Mouse (Mus musculus) right cerebral cortex, adult 18-20 months (tissue): Measurements from ENCODE around the gene Mest.

Source experiments
- DNase-seq: peaks from one replicate; pipeline ENCODE4 v3.0.0; 2022; ENCODE audit warnings: mixed read lengths

Gene Mest

DNA sequence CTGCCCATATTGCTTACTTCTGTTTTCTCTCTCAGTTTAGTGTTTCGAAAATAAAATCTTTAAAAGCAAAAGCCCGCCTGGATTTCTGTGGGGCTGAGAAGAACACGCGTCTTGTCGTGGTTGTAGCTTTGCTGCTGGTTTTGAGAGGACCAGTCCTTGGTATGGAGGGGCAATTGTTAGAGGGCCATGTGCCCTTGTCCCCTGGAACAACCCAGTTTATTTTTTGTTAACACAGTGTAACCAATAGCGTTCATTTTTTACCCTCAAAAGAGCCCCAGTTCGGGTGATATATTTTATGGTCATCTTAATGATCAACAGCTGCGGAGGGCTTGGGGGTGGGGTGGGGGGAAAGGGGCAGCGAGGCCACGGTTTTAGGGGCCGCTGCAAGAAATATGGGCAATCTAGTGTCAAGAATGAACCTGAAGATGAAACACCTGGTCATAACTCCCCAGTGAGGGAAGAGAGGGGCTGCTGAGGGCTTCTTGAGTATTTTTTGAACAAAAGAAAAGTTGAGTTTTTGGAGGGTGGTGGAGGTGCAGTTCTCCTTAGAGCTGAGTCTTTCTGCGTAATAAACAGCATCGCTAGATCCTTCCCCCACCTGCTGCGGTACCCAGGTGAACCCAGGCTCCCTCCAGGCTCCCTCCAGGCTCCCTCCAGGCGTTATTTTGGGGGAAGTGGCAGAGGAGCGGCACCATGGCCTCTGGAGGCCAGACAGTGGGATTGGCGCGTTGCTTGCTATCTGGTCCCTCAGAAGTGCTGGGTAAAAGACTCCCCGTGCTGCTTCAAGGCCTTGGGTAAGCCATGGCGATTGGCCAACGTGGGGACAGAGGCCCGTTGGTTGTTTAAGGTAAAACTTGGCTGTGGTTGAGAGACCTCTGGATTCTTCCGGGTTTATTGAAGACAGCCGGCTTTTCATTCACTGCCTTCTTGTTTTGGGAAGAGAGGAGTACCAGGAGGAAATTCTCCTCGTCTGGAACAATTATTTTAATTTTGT lies 12.7 kb upstream of the Mest start:
- no peak for DNase-seq

- DNase-seq = no peak
Observed at GRCm38 (mm10) chr6:30711365-30711763, 12.0 kb upstream of the Mest start.

DNA sequence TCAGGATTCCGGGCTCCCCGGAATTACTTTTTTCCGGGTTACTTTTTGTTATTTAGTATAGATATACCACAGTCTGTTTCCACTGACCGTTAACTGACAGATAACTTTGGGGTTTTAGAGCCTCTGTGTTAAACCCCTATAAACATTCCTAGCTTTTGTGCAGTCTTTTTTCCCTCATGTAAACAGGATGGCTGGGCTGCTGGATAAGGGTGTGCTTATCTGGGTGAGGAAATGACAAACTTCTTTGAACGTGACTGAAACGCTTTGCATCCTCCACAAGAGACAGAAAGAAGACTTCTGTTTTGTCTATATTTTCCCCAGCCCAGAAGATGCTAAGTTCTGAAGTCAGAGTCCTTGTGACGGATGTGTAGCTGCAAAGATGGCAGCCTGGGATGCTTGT lies 10.9 kb upstream of the Mest start:
- no peak for DNase-seq

DNA sequence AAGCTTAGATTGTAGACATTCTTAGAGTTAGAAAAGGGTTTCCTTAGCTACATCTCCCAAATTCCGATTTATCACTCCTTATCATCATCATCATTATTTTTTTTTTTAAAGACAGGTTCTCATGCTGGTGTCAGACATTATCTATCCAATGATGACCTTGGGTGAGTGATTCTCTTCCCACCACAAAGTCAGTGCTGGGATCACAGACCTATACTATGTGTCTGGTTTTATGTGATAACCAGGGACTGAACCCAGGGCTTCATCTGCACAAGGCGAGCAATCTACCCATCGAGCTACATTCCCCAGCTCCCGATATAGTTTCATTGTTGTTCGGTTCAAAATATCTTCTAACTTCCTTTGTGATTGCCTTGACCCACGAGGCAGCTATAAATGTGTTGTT lies 9.9 kb upstream of the Mest start:
- no peak for DNase-seq

DNA sequence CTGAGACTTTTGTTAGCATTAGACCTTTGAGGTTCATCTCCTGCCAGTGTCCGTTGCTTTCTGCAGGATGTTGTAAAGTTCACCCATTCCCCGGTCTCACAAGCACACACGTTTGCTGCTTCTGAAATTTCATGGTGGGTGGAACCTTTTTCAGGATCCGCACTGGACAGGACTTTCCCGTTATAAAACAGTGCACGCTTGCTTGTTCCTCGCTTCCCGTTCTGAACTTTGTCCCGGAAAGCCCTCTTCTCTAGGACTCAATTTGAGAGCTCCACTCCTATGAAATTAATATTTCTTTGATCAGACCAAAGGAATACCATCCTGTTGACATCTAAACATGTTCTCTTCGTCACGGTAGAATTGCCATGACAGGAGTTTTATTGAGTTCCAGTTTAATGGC lies 9.5 kb upstream of the Mest start:
- DNase-seq = no peak

- no peak for DNase-seq
Observed at GRCm38 (mm10) chr6:30714891-30715471, 8.4 kb upstream of the Mest start.

DNA sequence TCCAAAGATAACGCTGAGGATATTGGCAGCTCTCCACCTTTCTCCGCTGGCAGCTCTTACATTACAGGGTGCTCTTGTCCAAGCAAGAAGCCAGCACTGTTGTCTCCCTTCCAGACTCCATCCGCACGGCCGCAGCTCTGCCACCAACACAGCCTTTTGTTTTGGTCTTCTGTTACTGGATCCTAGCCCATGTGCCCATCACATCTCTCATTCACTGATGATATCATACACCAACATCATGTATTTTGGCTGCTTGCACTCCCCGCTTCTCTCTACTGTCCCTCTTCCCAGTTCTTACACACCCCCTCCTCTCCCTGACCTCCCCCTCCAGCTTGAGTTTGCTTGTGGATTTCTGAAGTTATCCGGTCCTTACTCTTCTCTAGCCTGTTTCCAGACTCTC lies 6.6 kb upstream of the Mest start:
- DNase-seq = peak; percentile 32

DNA sequence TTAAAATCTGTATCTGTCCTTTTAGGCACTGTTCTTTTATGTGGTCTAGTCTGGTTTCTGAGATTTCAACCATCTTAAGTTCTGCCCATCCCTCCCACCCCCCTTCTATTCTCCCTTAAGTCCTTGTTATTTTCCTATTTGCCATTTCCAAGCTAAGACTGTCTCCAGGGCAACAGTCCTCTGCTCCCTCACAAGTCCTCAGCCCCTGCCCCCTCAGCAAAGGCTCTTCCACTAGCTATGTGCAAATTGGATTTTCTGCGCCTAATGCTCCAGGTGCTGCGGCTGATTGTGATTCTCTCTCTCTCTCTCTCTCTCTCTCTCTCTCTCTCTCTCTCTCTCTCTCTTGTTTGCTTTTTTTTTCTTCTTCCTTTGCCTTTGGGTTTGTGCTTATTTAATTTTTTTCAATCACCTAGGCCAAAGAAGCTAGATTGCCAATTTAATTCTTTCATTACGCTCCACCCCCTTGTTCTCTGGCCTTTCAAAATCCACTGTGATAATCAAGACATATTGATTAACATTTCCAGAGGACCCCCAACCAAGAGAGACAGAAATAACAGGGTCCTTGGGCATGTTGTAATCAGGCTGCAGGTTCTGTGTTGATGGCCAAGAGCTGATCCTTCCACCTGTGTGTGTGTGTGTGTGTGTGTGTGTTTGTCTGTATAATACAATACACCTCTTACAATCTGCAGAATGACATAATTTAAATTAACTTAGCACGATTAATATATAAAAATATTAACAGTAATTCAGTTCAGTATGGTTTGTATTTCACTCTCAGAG lies 772 bp upstream of the Mest start:
- DNase-seq = no peak

DNA sequence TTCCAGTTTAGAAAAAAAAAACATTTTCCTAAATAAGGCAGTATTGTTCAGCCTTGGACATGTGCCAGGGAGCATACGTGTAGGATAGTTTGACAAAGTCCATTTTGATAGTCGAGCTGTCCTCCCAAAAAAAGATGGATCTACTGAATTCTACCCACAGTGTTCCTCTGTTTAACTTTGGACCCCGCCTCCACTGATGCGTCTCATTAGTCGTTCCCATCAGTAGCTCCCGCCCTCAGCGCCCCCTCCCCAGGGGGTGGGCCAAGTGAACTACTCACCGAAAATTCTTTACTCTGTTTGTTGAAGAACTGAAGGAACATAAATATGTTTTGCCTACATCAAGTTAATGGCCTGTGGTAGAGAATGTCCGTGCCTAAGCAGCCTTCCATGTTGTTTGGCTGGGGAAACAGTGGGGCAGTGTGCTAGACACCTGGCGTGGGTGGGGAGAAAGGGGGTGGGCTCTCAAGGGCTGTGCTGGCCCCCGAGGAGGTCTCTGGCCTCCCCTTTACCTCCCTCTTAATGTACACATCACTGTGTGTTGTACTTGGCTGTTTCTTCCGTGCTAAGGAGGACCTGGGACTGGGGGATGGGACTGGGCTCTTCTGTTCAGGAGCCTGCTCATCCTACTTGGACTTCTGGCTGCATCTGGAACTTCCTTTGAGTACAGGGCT lies 7.1 kb downstream of the Mest start:
- no peak for DNase-seq

GRCm38 (mm10) chr6:30732571-30733130 lies 9.3 kb downstream of the Mest start:
- no peak for DNase-seq

- DNase-seq = no peak
Observed at GRCm38 (mm10) chr6:30734465-30734864, 11.1 kb downstream of the Mest start.

DNA sequence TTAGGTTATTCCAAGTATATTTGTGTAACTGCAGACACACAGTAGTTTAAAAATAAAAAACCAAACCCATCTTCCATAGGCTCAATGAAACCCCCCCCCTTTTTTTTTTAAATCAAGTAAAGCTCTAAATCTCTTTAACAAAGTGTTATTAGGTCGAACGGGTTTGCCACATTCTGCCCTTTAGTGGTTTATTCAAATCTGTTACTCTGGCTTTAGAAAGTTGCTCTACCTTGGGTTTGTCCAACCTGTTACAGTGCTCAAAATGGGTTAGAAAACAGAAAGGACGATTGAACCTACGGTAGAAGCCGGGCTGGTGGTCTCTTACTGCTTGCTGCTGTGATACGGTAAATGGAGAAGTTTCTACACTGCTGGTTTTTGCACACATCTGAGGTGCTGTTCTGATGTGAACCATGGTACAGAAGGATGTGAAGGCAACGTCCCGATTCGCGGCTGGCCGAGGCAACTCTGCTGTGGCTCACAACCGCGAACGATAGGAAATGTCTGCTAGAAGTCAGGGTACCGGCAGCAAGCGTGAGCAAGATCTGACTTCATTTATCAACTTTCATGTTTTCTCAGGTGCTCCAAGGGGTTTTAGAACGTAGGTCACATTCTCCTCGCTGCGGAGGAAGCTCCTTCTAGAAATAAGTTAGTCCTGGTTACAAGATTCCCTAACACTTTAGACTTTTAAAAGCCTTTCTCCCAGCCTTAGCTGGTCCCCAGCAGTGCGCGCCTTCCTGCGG lies 11.8 kb downstream of the Mest start:
- no peak for DNase-seq

DNA sequence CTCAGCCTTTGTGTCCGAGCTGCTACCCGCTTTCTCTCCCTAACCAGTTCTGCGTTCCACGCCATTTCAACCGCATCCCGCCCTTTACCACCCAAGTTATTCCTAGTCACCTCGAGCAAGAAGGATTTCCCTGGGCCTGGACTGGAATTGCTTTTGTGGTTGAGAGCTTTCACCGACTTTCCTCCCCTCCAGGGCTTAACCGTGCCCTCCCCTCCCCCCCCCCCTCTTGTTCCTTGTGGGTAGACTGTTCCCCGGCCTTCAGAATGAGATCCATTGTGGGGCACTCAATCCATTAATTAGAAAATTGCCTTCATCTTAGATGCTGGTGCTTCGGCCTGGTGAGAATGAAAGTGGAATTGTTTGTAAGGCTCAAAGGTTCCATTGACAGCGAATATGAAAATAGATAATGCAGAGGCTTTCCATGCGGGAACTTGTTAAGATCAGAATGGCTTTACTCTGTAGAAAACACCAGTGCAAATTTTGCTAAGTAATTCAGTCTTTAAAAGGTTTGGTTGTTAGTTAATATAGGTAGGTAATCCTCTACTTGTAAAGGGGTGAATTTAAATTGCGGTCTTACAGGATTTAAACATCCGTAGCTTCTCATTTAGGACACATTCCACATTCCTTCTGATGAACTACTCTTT lies 12.5 kb downstream of the Mest start:
- DNase-seq = no peak

DNA sequence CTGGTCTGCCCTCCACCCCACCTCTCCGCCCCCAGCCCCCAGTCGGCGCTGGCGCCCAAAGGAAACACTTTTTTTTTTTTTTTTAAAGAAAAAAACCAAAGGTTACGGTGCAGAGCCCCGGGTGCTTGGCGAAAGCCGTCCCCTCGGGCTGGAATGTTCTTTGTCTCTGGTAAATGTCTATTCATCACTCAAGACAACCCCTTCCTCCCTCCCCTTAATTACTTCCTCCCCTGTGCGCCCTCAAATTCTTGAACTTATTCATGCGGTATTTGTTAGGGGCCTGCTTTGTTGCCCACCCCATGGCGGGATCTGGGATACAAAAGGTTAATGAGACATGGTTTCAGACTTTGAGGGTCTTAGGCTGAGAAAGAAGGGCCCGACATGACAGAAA lies 13.0 kb downstream of the Mest start:
- DNase-seq = no peak

- DNase-seq = peak; percentile 76
Observed at GRCm38 (mm10) chr6:30736864-30737547, 13.7 kb downstream of the Mest start.

DNA sequence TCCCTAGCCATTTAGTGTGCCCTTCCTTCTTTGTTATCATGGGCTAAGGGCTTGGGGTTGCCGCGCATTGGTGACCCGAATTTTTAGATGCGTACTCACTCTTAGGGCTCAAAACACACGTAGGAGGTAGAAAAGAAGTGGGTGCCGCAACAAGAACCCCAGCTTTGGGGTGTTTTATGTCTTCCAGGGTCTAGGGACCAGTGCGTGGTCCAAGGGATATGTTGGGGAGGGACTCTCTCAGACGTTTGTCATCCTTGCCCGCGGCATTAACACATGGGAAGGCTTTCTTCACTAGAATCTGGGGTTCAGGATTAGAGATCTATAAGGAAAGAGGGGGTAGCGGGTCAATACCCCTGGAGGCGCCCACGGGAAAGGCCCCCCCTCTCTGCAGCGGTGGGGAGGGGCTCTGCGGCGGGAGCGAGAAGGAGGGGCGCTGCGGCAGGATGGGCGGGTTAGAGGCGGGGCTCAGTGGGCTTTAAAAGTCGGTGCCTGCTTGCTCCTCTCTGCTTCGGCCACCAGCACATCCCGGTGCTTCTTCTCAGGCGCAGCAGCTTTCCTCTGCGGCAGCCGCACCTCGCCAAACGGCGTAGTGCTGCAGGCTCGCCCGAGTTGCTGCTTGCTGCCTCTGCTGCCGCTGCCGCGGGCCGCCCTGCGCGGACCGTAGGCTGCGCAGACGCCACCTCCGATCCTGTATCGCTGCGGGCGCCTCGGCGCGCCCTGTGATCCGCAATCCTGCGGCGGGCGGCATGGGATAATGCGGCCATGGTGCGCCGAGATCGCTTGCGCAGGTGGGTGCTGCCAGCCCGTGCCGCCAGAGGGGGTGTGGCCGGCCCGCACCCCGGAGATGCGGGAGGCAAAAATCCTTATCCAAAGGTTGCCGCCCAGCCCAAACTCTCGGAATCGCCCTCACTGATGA lies 14.5 kb downstream of the Mest start:
- DNase-seq = peak; percentile 74

DNA sequence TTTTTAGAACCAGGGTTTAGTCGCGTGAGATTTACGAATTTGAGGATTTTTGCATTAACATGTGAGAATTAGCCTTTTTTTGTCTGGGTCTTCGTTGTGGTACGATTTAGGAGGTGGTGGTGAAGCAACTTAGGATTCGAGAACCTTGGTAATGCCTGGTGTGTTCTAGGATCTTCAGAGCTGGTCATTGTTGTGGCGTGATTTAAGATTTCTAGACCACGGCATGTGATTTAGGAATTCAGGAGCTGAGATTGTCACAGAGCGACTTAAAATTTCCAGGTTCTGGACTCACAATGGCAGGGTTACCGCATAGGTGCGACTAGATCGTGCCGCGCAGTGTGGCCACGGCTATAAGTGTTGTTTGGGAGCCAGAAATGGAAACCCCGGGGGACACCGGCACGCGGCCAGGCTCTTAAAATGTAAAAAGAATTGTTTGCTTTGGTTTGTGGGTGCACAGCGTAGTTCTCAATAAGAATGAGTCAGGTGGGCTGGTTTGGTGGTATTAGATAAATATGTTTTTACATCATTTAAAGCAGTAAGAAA lies 15.2 kb downstream of the Mest start:
- DNase-seq = no peak

GRCm38 (mm10) chr6:30739177-30739747 lies 15.9 kb downstream of the Mest start:
- DNase-seq = peak; percentile 46

GRCm38 (mm10) chr6:30744846-30745245 lies 21.5 kb downstream of the Mest start:
- DNase-seq = no peak
